8 mouse cellular contexts compared by ENCODE assay signal in genomic region chr4:117188969-117189368, GRCm38 (mm10). TPM values are rescaled to one million over a fixed set of nuclear protein-coding genes. Genes with fewer than 3 reads are reported as not detected.
DNase-seq lines count a peak whose midpoint lies in the region; ATAC-seq and TF ChIP-seq lines count a peak whose summit lies in the region.

No protein-coding gene starts in this region.

- H3K4me1 ChIP-seq in lung, adult 2 months (ENCODE audit: control insufficient read depth, insufficient read depth, low read length): no peaks in the 10 kb centered on the region; the same call in 1 of the 2 replicates
- H3K4me1 ChIP-seq in embryonic facial prominence, embryonic 13.5 days: 0 out of 2 replicates have a peak, but pooled peaks cover 7% of the 10 kb centered on the region
- peaks cover 2% of the 10 kb centered on the region; the same call in 1 of the 2 replicates for H3K4me1 ChIP-seq in intestine, embryonic 16.5 days (ENCODE audit: control insufficient read depth, insufficient read depth, low read length)
- H3K4me1 ChIP-seq in neural tube, embryonic 13.5 days (replicated peaks): peaks cover 5% of the 10 kb centered on the region

- H3K27ac ChIP-seq in embryonic facial prominence, embryonic 13.5 days: peak overlapping the region; percentile 83
- peak overlapping the region; percentile 79 for H3K27ac ChIP-seq in intestine, embryonic 16.5 days (ENCODE audit: low read length)
- no peak overlapping the region for H3K27ac ChIP-seq in neural tube, embryonic 13.5 days (replicated peaks)

- H3K4me3 ChIP-seq in lung, adult 2 months (replicated peaks; ENCODE audit: extremely low read depth, low read depth, low read length): peak overlapping the region; percentile 56
- peak overlapping the region; percentile 36 for H3K4me3 ChIP-seq in embryonic facial prominence, embryonic 13.5 days
- peak overlapping the region; percentile 46 for H3K4me3 ChIP-seq in intestine, embryonic 16.5 days (ENCODE audit: low read length)
- peak overlapping the region; percentile 27 for H3K4me3 ChIP-seq in neural tube, embryonic 13.5 days

- peak overlapping the region; percentile 52 for H3K4me2 ChIP-seq in embryonic facial prominence, embryonic 13.5 days
- H3K4me2 ChIP-seq in intestine, embryonic 16.5 days (ENCODE audit: low read depth, low read length): peak overlapping the region; percentile 55
- H3K4me2 ChIP-seq in neural tube, embryonic 13.5 days: peak overlapping the region; percentile 47

- ATAC-seq in embryonic facial prominence, embryonic 13.5 days (ENCODE audit: insufficient number of reproducible peaks, insufficient read depth, low FRiP score, low TSS enrichment, low read depth): no peak
- ATAC-seq in intestine, embryonic 16.5 days: no peak; the same call in 1 of the 2 replicates
- no peak for ATAC-seq in neural tube, embryonic 13.5 days (ENCODE audit: low read depth)

- H3K27me3 ChIP-seq in embryonic facial prominence, embryonic 13.5 days: no peaks in the 10 kb centered on the region
- no peaks in the 10 kb centered on the region for H3K27me3 ChIP-seq in intestine, embryonic 16.5 days (replicated peaks; ENCODE audit: control insufficient read depth, insufficient read depth, low read length)
- no peaks in the 10 kb centered on the region for H3K27me3 ChIP-seq in neural tube, embryonic 13.5 days

- TF ChIP-seq CTCF in lung, adult 2 months (IDR thresholded peaks at IDR 0.05; ENCODE audit: insufficient read depth, low read length): no peak

- H3K9me3 ChIP-seq in embryonic facial prominence, embryonic 13.5 days: no peaks in the 10 kb centered on the region
- no peaks in the 10 kb centered on the region for H3K9me3 ChIP-seq in intestine, embryonic 16.5 days (ENCODE audit: control insufficient read depth, low read length)
- H3K9me3 ChIP-seq in neural tube, embryonic 13.5 days: no peaks in the 10 kb centered on the region

- H3K9ac ChIP-seq in embryonic facial prominence, embryonic 13.5 days: peak overlapping the region; percentile 61
- peak overlapping the region; percentile 71 for H3K9ac ChIP-seq in intestine, embryonic 16.5 days (ENCODE audit: low read depth, low read length)
- H3K9ac ChIP-seq in neural tube, embryonic 13.5 days: peak overlapping the region; percentile 13; the same call in 1 of the 2 replicates

- no peak for DNase-seq in lung, adult 2 months
- no peak for DNase-seq in lung, adult 18-20 months
- no peak for DNase-seq in thymus, postnatal 36 days
- DNase-seq in adrenal gland, adult 8-10 months: no peak
- no peak for DNase-seq in urinary bladder, postnatal 14 days (ENCODE audit: low spot score)

- H3K36me3 ChIP-seq in embryonic facial prominence, embryonic 13.5 days: no peaks in the 10 kb centered on the region
- H3K36me3 ChIP-seq in intestine, embryonic 16.5 days (ENCODE audit: control insufficient read depth, insufficient read depth, low read length): no peaks in the 10 kb centered on the region
- H3K36me3 ChIP-seq in neural tube, embryonic 13.5 days: no peaks in the 10 kb centered on the region

- TF ChIP-seq POLR2A in lung, adult 2 months (IDR thresholded peaks at IDR 0.05; ENCODE audit: borderline replicate concordance, extremely low read depth, low read depth, low read length): no peak

- WGBS in lung, adult 2 months: 47% methylated on average over 3 of the region's 3 CpGs
- 57% methylated on average over 3 of the region's 3 CpGs for WGBS in embryonic facial prominence, embryonic 13.5 days
- 58% methylated on average over 3 of the region's 3 CpGs for WGBS in intestine, embryonic 16.5 days
- WGBS in neural tube, embryonic 13.5 days: 49% methylated on average over 3 of the region's 3 CpGs

RNA-seq across cellular contexts. Expression of gene Kif2c, which starts 6.5 kb away (rescaled TPM):
- 0.34 and 0.86 TPM in 2 replicates for polyA plus RNA-seq in lung, adult 2 months (2012; rRNA removed)
- polyA plus RNA-seq in embryonic facial prominence, embryonic 13.5 days (2015; fragmentation: Nextera tagmentation; extraction: Ambion mirVana): 63.4 and 73.4 TPM in 2 replicates
- 35.9 and 41.3 TPM in 2 replicates for polyA plus RNA-seq in intestine, embryonic 16.5 days (2015; fragmentation: Nextera tagmentation; extraction: Ambion mirVana)
- 11.8 and 16.1 TPM in 2 replicates for polyA plus RNA-seq in neural tube, embryonic 13.5 days (2015; fragmentation: Nextera tagmentation; extraction: Ambion mirVana)
- 1 to 10 TPM in 1 of 4 experiments, under 1 TPM in 3; 0.87 to 1.1 (median 0.93) TPM for total RNA-seq in adrenal gland, adult 8-10 months (2022)

RNA-seq across cellular contexts. Expression of gene Rps8, which starts 32.9 kb away (rescaled TPM):
- 456 and 494 TPM in 2 replicates for polyA plus RNA-seq in lung, adult 2 months (2012; rRNA removed)
- 1,074 and 1,114 TPM in 2 replicates for polyA plus RNA-seq in embryonic facial prominence, embryonic 13.5 days (2015; fragmentation: Nextera tagmentation; extraction: Ambion mirVana)
- 811 and 851 TPM in 2 replicates for polyA plus RNA-seq in intestine, embryonic 16.5 days (2015; fragmentation: Nextera tagmentation; extraction: Ambion mirVana)
- polyA plus RNA-seq in neural tube, embryonic 13.5 days (2015; fragmentation: Nextera tagmentation; extraction: Ambion mirVana): 493 and 532 TPM in 2 replicates
- 1,000 to 10,000 TPM in 2 of 4 experiments, 100 to 1,000 TPM in 2; 974 to 1,059 (median 1,012) TPM for total RNA-seq in adrenal gland, adult 8-10 months (2022)

RNA-seq across cellular contexts. Expression of gene Plk3, which starts 55.2 kb away (rescaled TPM):
- polyA plus RNA-seq in lung, adult 2 months (2012; rRNA removed): 19.4 and 20.4 TPM in 2 replicates
- 3.2 and 3.3 TPM in 2 replicates for polyA plus RNA-seq in embryonic facial prominence, embryonic 13.5 days (2015; fragmentation: Nextera tagmentation; extraction: Ambion mirVana)
- 2.5 and 4.1 TPM in 2 replicates for polyA plus RNA-seq in intestine, embryonic 16.5 days (2015; fragmentation: Nextera tagmentation; extraction: Ambion mirVana)
- polyA plus RNA-seq in neural tube, embryonic 13.5 days (2015; fragmentation: Nextera tagmentation; extraction: Ambion mirVana): 16.0 and 20.7 TPM in 2 replicates
- total RNA-seq in adrenal gland, adult 8-10 months (2022): 10 to 100 TPM in 1 of 4 experiments, 1 to 10 TPM in 3; 4.5 to 18.0 (median 5.8) TPM

Comparison
In these comparisons a context has a peak if more than half of its experiments do, and no peak if none do; other contexts are left out.
1. H3K9ac ChIP-seq: peak in every context shown above with its lines; median percentile 71 in intestine, embryonic 16.5 days; 61 in embryonic facial prominence, embryonic 13.5 days; 13 in neural tube, embryonic 13.5 days.